Mouse (Mus musculus) CD8-positive naive resting alpha-beta T cell, adult 2 months (primary cell): ENCODE data around the gene Hdac1.

Experiments used
- DNase-seq, 2 experiments: peaks; one replicate each; pipeline ENCODE4 v3.0.0; 2022; ENCODE audit warnings: low read depth in 2 of 2, low spot score in 2 of 2

The Hdac1 gene

GRCm38 (mm10) chr4:129479863-129480262 lies 62.6 kb downstream of the Hdac1 start:
- DNase-seq: no peak

- no peak for DNase-seq
Measured at GRCm38 (mm10) chr4:129476047-129476446, 66.5 kb downstream of the Hdac1 start.
